Mouse (Mus musculus) myocyte (in vitro differentiated cells): ENCODE data around the gene Polr3gl. TPM values are rescaled to one million over a fixed set of nuclear protein-coding genes. Genes with fewer than 3 reads are reported as not detected.

ENCODE experiments used
- H3K27me3 ChIP-seq: one replicate; pipeline ENCODE4 v1.6.1; 2011; ENCODE audit not compliant: control insufficient read depth, insufficient read depth, insufficient read length
- H3K36me3 ChIP-seq: one replicate; pipeline ENCODE4 v1.6.1; 2011; ENCODE audit not compliant: control insufficient read depth, insufficient read depth
- H3K4me2 ChIP-seq: one replicate; pipeline ENCODE4 v1.6.1; 2011; ENCODE audit warnings: low read depth, control low read depth
- H3K4me3 ChIP-seq: one replicate; pipeline ENCODE4 v1.5.1; 2011; ENCODE audit warnings: mild to moderate bottlenecking, control low read depth, moderate library complexity
- H3K79me2 ChIP-seq: one replicate; pipeline ENCODE4 v1.6.1; 2011; ENCODE audit not compliant: control insufficient read depth, insufficient read depth
- H3ac ChIP-seq: one replicate; pipeline ENCODE4 v1.6.1; 2011; ENCODE audit not compliant: control insufficient read depth, insufficient read length
- CEBPB ChIP-seq: IDR thresholded peaks from 2 replicates; pipeline ENCODE4 v1.6.1; 2011; ENCODE audit warnings: mild to moderate bottlenecking, moderate library complexity; ENCODE audit not compliant: poor library complexity, insufficient read depth, severe bottlenecking
- E2F4 ChIP-seq: IDR thresholded peaks from one replicate; pipeline ENCODE4 v1.6.1; 2011; ENCODE audit warnings: mild to moderate bottlenecking, control low read depth, moderate library complexity; ENCODE audit not compliant: insufficient read depth
- MAX ChIP-seq: IDR thresholded peaks from one replicate; pipeline ENCODE4 v1.6.1; 2011; ENCODE audit warnings: low read depth, mild to moderate bottlenecking, control low read depth
- MYOD1 ChIP-seq, 3 experiments: IDR thresholded peaks; one replicate each; pipeline ENCODE4 v1.6.1; 2011; ENCODE audit warnings: control low read depth in 2 of 3, low read depth in 2 of 3, mild to moderate bottlenecking in 2 of 3, moderate library complexity in 1 of 3; ENCODE audit not compliant: insufficient read length in 2 of 3, control insufficient read depth in 1 of 3
- MYOG ChIP-seq, 3 experiments: IDR thresholded peaks; one replicate each; pipeline ENCODE4 v1.6.1; 2011; ENCODE audit warnings: control low read depth in 2 of 3, low read depth in 2 of 3, mild to moderate bottlenecking in 2 of 3; ENCODE audit not compliant: insufficient read length in 2 of 3, control insufficient read depth in 1 of 3, insufficient read depth in 1 of 3
- POLR2A ChIP-seq: IDR thresholded peaks from one replicate; pipeline ENCODE4 v1.6.1; 2011; ENCODE audit warnings: low read depth, mild to moderate bottlenecking, control low read depth, moderate library complexity; ENCODE audit not compliant: insufficient read length
- POLR2AphosphoS2 ChIP-seq: IDR thresholded peaks from one replicate; pipeline ENCODE4 v1.6.1; 2011; ENCODE audit warnings: low read depth, control low read depth; ENCODE audit not compliant: insufficient read length
- REST ChIP-seq: IDR thresholded peaks from one replicate; pipeline ENCODE4 v1.6.1; 2011; ENCODE audit warnings: mild to moderate bottlenecking, control low read depth, moderate library complexity; ENCODE audit not compliant: insufficient read depth, insufficient read length
- SRF ChIP-seq: IDR thresholded peaks from one replicate; pipeline ENCODE4 v1.6.1; 2011; ENCODE audit warnings: low read depth; ENCODE audit not compliant: control insufficient read depth, insufficient read length
- TCF12 ChIP-seq: IDR thresholded peaks from one replicate; pipeline ENCODE4 v1.6.1; 2011; ENCODE audit warnings: mild to moderate bottlenecking, control low read depth; ENCODE audit not compliant: poor library complexity, insufficient read depth, severe bottlenecking
- TCF3 ChIP-seq: IDR thresholded peaks from one replicate; pipeline ENCODE4 v1.6.1; 2011; ENCODE audit warnings: low read depth, control low read depth; ENCODE audit not compliant: insufficient read length
- USF1 ChIP-seq: IDR thresholded peaks from one replicate; pipeline ENCODE4 v1.6.1; 2011; ENCODE audit warnings: low read depth, mild to moderate bottlenecking, control low read depth, moderate library complexity
- polyA plus RNA-seq: library from polyadenylated mRNA; unstranded; fragments of >200 nt; fragmentation: generic; extraction: Trizol; gene quantifications from one replicate; pipeline ENCODE4 v1.2.1, GENCODE M21; 2012; ENCODE audit warnings: missing spikeins

The Polr3gl gene
- polyA plus RNA-seq, 1 experiment = 22.7 TPM

DNA sequence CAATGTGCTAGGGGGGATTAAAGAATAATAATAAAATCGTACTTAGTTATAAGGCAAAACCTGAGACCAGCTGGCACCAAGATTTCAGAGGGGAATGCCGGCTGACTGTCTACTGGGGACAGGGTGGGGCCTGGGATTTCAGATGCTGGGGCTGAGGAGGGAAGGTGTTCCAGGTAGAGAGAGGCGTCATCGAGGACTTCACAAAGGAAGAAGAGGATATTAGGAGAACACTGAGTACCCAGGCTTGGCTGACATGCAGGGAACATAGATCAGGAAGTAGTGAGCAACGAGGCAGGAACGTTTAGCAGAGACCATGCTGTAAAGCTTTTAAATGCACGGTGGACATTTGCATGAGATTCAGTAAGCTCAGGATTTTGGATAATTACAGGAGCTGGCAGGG, 42.1 kb downstream of the Polr3gl start:
- Histone ChIP-seq H3K4me3 (no peak overlapping the region), H3K27me3 (no peaks in the 10 kb centered on the region), H3ac (no peak overlapping the region), H3K4me2 (no peak overlapping the region), H3K79me2 (no peaks in the 10 kb centered on the region), H3K36me3 (no peaks in the 10 kb centered on the region)
- TF ChIP-seq E2F4 = no peak
- no peak for TF ChIP-seq MYOG (IDR thresholded peaks at IDR 0.05; ENCODE audit: control insufficient read depth in 1 of 3, insufficient read depth in 1 of 3, insufficient read length in 2 of 3, low read depth in 2 of 3)
- no peak for TF ChIP-seq SRF
- TF ChIP-seq CEBPB = no peak
- no peak for TF ChIP-seq USF1
- no peak for TF ChIP-seq TCF12
- TF ChIP-seq MYOD1 (IDR thresholded peaks at IDR 0.05; ENCODE audit: control insufficient read depth in 1 of 3, insufficient read length in 2 of 3, low read depth in 2 of 3) = no peak
- no peak for TF ChIP-seq POLR2AphosphoS2
- TF ChIP-seq REST = no peak
- no peak for TF ChIP-seq TCF3
- no peak for TF ChIP-seq POLR2A
- no peak for TF ChIP-seq MAX

DNA sequence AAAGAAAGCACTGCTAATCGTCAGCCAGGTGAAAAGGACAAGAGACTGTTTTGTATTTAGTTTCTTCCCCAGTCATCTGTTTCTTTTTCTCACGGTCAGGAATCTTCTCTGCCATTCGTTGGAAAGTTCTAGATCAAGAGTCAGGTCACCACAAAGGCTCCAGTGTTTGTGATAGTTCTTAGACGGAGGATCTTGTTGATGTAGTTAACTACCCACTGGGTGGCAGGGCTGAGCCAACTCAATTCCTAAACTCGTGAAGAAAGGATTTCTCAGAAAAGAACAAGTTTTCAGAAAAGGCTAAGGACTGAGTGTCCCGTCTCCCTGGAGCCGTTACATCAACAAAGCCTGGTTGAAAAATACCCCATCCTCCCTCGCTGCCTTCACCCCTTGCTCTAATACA, 42.8 kb downstream of the Polr3gl start:
- Histone ChIP-seq H3K79me2 (no peaks in the 10 kb centered on the region), H3K4me2 (peak overlapping the region; percentile 55), H3K4me3 (no peak overlapping the region), H3K36me3 (no peaks in the 10 kb centered on the region), H3K27me3 (no peaks in the 10 kb centered on the region), H3ac (no peak overlapping the region)
- TF ChIP-seq MAX (no peak), SRF (no peak), TCF3 (no peak), TCF12 (no peak), CEBPB (no peak), E2F4 (no peak), MYOG (IDR thresholded peaks at IDR 0.05; ENCODE audit: control insufficient read depth in 1 of 3, insufficient read depth in 1 of 3, insufficient read length in 2 of 3, low read depth in 2 of 3) (no peak), POLR2AphosphoS2 (no peak), POLR2A (no peak), MYOD1 (IDR thresholded peaks at IDR 0.05; ENCODE audit: control insufficient read depth in 1 of 3, insufficient read length in 2 of 3, low read depth in 2 of 3) (no peak), REST (no peak), USF1 (no peak)

DNA sequence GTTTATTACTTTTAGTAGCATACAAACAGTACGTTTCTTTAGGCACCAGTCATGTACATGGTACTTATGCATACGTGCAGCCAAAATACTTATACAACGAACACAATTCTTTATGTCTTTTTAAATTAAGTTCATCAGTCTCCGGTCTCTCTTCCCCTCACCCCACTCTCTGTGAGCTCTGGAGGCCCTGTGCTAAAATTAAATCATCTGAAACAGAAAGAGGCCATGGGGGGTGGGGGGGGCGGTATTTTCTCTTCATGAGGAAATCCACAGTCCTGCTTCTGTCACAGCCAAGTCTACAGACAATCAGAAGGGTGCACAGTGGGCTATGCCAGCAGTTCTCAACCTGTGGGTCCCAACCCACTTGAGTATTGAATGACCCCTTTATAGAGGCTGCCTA, 44.6 kb downstream of the Polr3gl start:
- H3K4me2 ChIP-seq = no peak overlapping the region
- no peak overlapping the region for H3K4me3 ChIP-seq
- no peak overlapping the region for H3ac ChIP-seq
- TF ChIP-seq SRF (no peak), E2F4 (no peak)
- H3K79me2 ChIP-seq = no peaks in the 10 kb centered on the region
- H3K27me3 ChIP-seq = peaks cover under 1% of the 10 kb centered on the region
- no peaks in the 10 kb centered on the region for H3K36me3 ChIP-seq

DNA sequence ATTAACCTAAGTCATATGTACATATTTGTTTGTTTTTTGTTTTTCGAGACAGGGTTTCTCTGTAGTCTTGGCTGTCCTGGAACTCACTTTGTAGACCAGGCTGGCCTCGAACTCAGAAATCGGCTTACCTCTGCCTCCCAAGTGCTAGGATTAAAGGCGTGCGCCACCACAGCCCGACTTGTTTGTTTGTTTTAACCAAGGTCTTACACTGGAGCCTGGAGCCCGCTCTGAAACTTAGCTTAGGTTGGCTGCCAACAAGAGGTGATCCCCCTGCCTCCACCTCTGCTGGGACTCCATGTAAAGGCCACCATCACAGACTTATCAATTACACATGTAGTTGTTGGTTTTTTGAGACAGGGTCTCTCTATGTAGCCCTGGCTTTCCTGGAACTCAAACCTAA, 45.2 kb downstream of the Polr3gl start:
- Histone ChIP-seq H3K4me3 (no peak overlapping the region), H3ac (no peak overlapping the region), H3K27me3 (peaks cover 6% of the 10 kb centered on the region), H3K36me3 (no peaks in the 10 kb centered on the region), H3K4me2 (no peak overlapping the region), H3K79me2 (no peaks in the 10 kb centered on the region)
- TF ChIP-seq POLR2AphosphoS2 (no peak), MAX (no peak), POLR2A (no peak), USF1 (no peak), TCF12 (no peak), SRF (no peak), MYOG (IDR thresholded peaks at IDR 0.05; ENCODE audit: control insufficient read depth in 1 of 3, insufficient read depth in 1 of 3, insufficient read length in 2 of 3, low read depth in 2 of 3) (no peak), TCF3 (no peak), CEBPB (no peak)

DNA sequence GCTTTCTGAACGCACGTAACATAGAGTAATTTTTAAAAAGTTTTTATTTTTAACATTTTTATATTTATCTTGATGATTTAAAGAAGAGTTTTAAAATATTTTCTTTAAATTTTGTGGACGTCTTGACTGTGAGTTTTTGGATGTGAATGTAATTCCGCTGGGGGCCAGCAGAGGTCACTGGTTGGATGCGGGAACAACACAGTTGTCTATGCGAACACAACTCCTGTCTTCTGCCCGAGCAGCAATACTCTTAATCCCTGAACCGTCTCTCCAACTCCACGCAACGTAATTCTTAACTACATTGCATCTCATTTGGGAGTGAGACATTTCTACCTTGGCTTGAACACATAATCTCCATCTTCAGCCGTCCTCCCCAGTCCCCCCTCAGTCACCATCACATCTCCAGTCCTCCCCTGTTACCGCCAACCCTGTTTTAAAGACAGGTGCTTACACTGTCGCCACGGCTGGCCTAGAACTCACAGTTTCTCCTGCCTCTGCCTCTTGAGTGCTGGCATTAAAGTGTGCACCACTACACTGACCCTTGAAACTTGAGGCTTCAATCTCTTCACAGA, 46.5 kb downstream of the Polr3gl start:
- no peak overlapping the region for H3ac ChIP-seq
- H3K4me3 ChIP-seq = no peak overlapping the region
- no peak for TF ChIP-seq TCF3
- no peak for TF ChIP-seq REST
- TF ChIP-seq USF1 = no peak
- TF ChIP-seq POLR2AphosphoS2 = no peak
- no peak for TF ChIP-seq E2F4
- no peak for TF ChIP-seq CEBPB
- TF ChIP-seq TCF12 = no peak
- no peak for TF ChIP-seq MYOD1 (IDR thresholded peaks at IDR 0.05; ENCODE audit: control insufficient read depth in 1 of 3, insufficient read length in 2 of 3, low read depth in 2 of 3)
- no peak for TF ChIP-seq POLR2A
- no peak for TF ChIP-seq SRF
- H3K79me2 ChIP-seq = no peaks in the 10 kb centered on the region
- peaks cover 10% of the 10 kb centered on the region for H3K27me3 ChIP-seq
- peak overlapping the region; percentile 70 for H3K4me2 ChIP-seq
- H3K36me3 ChIP-seq = no peaks in the 10 kb centered on the region
